Mouse (Mus musculus) liver, embryonic 15.5 days (tissue): ENCODE data around the gene Cyp39a1. TPM values are rescaled to one million over a fixed set of nuclear protein-coding genes. Genes with fewer than 3 reads are reported as not detected.

ENCODE experiments used
- ATAC-seq: fragments of 200-750 bp; cut with Nextera tagmentation; 2 replicates; pipeline ENCODE4 v1.8.0; 2017; ENCODE audit warnings: moderate number of reproducible peaks, mild to moderate bottlenecking, moderate library complexity; ENCODE audit not compliant: insufficient read depth
- H3K27ac ChIP-seq: fragments of 300-500 bp; sonication (generic); replicated peaks from 2 replicates; pipeline ENCODE4 v1.5.1; 2015; ENCODE audit warnings: mild to moderate bottlenecking, inconsistent platforms
- H3K27me3 ChIP-seq: fragments of 300-500 bp; sonication (generic); 2 replicates; pipeline ENCODE4 v1.6.1; 2015; ENCODE audit warnings: mild to moderate bottlenecking, inconsistent platforms
- H3K36me3 ChIP-seq: fragments of 300-500 bp; sonication (generic); replicated peaks from 2 replicates; pipeline ENCODE4 v1.6.1; 2015; ENCODE audit warnings: moderate library complexity, mild to moderate bottlenecking, inconsistent platforms
- H3K4me1 ChIP-seq: fragments of 300-500 bp; sonication (generic); replicated peaks from 2 replicates; pipeline ENCODE4 v1.6.1; 2015; ENCODE audit warnings: inconsistent platforms
- H3K4me2 ChIP-seq: fragments of 300-500 bp; sonication (generic); 2 replicates; pipeline ENCODE4 v1.6.1; 2015; ENCODE audit warnings: moderate library complexity, mild to moderate bottlenecking, inconsistent platforms
- H3K4me3 ChIP-seq: fragments of 300-500 bp; sonication (generic); replicated peaks from 2 replicates; pipeline ENCODE4 v1.5.1; 2015; ENCODE audit warnings: mild to moderate bottlenecking, inconsistent platforms
- H3K9ac ChIP-seq: fragments of 300-500 bp; sonication (generic); 2 replicates; pipeline ENCODE4 v1.6.1; 2015; ENCODE audit warnings: moderate library complexity, mild to moderate bottlenecking, inconsistent platforms
- H3K9me3 ChIP-seq: fragments of 300-500 bp; sonication (generic); replicated peaks from 2 replicates; pipeline ENCODE4 v1.6.1; 2016; ENCODE audit warnings: inconsistent platforms
- WGBS: fragments of 180-500 bp; shearing (Covaris S2); methylation state at CpG from one replicate; pipeline ENCODE4 v1.1.7; 2015; ENCODE audit warnings: mixed read lengths; ENCODE audit not compliant: insufficient replicate concordance; 5-methylcytosine and 5-hydroxymethylcytosine counted together
- polyA plus RNA-seq: library from polyadenylated mRNA; unstranded; fragments of >200 nt; fragmentation: Nextera tagmentation; extraction: Ambion mirVana; gene quantifications from 2 replicates; pipeline ENCODE4 v1.2.1, GENCODE M21; 2015

The Cyp39a1 gene
- polyA plus RNA-seq, 1 experiment from 2014 or later: 9.6 TPM

DNA sequence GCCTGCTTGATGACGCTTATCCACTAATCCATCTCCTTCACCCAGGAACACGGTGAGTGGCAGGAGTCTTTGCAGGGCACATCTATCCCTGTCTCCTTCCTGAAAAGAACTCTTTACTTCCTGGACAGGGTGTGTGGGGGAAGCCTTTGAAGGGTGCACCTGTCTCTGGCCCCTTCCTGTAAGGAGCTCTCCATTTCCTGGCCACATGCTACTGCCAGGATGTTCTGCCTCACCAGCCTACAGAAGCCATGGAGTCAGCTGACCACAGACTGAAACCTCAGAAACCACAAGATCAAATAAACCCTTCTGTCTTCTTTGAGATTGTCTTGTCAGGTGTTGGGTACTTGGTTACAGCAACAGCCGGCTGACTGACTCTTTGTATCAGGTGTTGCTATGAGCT lies 22.1 kb upstream of the Cyp39a1 start:
- Histone ChIP-seq H3K36me3 (no peaks in the 10 kb centered on the region), H3K27ac (no peak overlapping the region), H3K4me2 (no peak overlapping the region), H3K9ac (no peak overlapping the region), H3K27me3 (no peaks in the 10 kb centered on the region), H3K9me3 (no peaks in the 10 kb centered on the region), H3K4me3 (no peak overlapping the region), H3K4me1 (0 out of 2 replicates have a peak, but pooled peaks cover 6% of the 10 kb centered on the region)
- ATAC-seq: no peak
- 42% methylated on average over 3 of the region's 3 CpGs for WGBS

- ATAC-seq: no peak
- H3K9ac ChIP-seq: no peak overlapping the region
These were observed 20.3 kb upstream of the Cyp39a1 start for GRCm38 (mm10) chr17:43646925-43647324.

DNA sequence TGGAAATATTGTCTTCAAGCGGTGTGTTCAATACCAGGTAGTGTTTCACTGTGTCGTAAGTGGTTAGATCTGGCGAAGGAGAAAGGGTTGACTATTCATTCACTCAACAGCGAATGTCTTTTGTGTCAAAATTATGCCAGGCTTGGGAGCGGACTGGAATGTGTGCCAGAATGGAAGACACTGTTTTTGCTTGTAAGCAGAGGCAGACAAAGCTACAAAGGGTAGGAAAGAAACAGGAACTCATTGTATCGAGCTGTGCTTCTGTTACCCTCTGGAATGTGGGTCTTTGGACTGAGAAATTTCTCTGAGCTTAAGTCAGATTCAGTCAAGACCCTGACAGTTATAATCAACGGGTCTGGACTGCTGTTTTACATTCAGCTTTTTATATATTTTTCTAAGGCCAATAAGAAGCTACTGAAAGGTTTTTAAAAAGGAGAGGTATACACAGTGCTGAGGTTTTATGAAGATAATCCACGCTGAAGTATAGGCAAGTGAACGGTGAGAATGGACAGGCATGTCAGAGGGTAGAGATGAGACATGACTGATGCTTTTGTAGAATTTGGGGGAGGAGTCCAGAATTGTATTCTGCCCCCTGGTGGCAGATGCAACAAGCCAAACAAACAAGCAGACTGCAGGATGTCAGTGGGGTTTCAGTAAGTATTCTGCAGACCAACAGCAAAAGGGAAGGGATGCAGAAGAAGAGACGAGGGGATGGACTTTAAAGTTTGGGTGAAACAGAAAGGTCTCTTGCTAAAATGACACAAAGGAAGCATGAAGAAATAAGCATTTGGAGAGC lies 17.4 kb upstream of the Cyp39a1 start:
- Histone ChIP-seq H3K4me1 (no peaks in the 10 kb centered on the region), H3K27me3 (no peaks in the 10 kb centered on the region), H3K9me3 (no peaks in the 10 kb centered on the region), H3K4me2 (no peak overlapping the region), H3K9ac (no peak overlapping the region), H3K36me3 (no peaks in the 10 kb centered on the region), H3K27ac (no peak overlapping the region), H3K4me3 (no peak overlapping the region)
- no peak for ATAC-seq
- WGBS: 66% methylated on average over 10 of the region's 10 CpGs

More at GRCm38 (mm10) chr17:43646925-43647324, 20.3 kb upstream of the Cyp39a1 start:
- Histone ChIP-seq H3K27ac (no peak overlapping the region), H3K27me3 (no peaks in the 10 kb centered on the region), H3K4me3 (no peak overlapping the region), H3K4me1 (0 out of 2 replicates have a peak, but pooled peaks cover 6% of the 10 kb centered on the region), H3K36me3 (no peaks in the 10 kb centered on the region), H3K4me2 (no peak overlapping the region), H3K9me3 (no peaks in the 10 kb centered on the region)
- 47% methylated on average over 5 of the region's 5 CpGs for WGBS

- Histone ChIP-seq H3K27me3 (no peaks in the 10 kb centered on the region), H3K4me3 (no peak overlapping the region), H3K9ac (no peak overlapping the region), H3K4me1 (no peaks in the 10 kb centered on the region), H3K9me3 (no peaks in the 10 kb centered on the region), H3K27ac (no peak overlapping the region), H3K4me2 (no peak overlapping the region), H3K36me3 (no peaks in the 10 kb centered on the region)
- 51% methylated on average over 14 of the region's 14 CpGs for WGBS
- no peak for ATAC-seq
These were observed 15.7 kb upstream of the Cyp39a1 start for GRCm38 (mm10) chr17:43651314-43652046.

DNA sequence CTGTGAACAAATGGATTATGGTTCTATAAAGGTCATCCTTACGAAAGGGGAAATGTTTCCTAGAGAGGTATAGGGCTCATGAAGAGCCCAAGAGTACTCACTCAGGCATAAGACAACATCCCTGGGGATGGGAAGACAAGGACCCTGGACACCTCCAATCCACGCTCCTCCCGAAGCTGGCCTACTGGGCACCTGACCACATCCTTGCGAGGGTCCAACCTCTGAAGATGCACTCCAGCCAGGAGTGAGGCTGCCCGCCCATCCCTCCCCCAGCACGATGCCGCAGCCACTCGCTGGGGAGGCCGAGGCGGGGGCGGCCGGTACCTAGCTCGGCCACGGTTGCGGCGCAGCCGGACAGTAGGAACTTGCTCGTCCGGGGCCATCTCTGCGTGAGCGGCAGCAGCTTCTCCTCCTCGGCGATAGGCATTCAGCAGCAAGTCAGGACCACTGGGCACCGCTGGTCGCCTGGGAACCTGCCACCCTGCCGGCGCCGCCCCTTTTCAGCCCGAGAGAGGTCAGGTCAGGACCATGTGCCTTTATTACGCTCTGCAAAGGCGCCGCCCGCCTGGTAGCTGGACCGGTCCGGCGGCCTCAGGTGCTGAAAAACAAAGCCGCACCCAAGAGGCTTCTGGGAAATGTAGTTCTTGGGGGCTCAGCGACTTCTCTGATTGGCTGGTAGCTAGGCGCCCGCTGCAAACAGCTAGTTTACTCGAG lies 492 bp upstream of the Cyp39a1 start, which contains the start of gene Slc25a27:
Slc25a27 (minus strand) TSS at position 639 of the 714 bp plus-strand sequence.
- peak within 1 kb of the TSS; percentile 82 for H3K4me2 ChIP-seq
- H3K9me3 ChIP-seq: no peaks in the 10 kb centered on the region
- H3K27ac ChIP-seq: no peak within 1 kb of the TSS
- peak within 1 kb of the TSS; percentile 63 for H3K4me3 ChIP-seq
- peaks cover 19% of the 10 kb centered on the region; the same call in 1 of the 2 replicates for H3K4me1 ChIP-seq
- no peaks in the 10 kb centered on the region for H3K36me3 ChIP-seq
- ATAC-seq: peak; percentile 86
- 1% methylated on average over 41 of the region's 41 CpGs for WGBS
- H3K9ac ChIP-seq: peak within 1 kb of the TSS; percentile 29
- peaks cover 9% of the 10 kb centered on the region; the same call in 1 of the 2 replicates for H3K27me3 ChIP-seq

DNA sequence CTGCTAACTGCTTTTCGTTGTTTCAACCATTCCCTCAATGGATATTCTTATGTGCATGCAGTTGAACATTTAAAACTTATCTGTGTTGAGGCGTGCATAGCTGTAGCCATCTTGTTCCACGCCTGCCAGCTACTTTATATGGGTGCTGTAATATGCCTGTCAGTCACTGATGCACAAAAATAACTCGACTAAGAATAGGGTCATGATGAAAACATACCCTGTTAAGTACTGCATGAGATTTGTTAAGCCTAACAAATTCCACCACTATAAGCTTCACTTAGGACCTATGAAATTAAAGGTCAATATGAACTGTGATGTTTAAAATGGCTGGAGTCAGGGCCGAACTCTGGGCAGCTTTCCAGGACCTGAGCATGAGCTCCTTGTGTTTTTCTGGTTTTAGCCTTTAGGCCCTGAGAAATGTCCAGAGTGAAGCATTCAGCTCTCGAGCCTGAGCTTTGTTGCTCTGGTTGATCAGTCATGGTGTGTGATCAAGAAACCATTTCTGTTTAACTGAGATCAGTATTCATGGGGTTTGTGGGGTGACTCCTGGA lies 2.0 kb downstream of the Cyp39a1 start:
- WGBS: 57% methylated on average over 6 of the region's 6 CpGs
- ATAC-seq: no peak
- Histone ChIP-seq H3K27me3 (peaks cover 9% of the 10 kb centered on the region; the same call in 1 of the 2 replicates), H3K4me1 (peaks cover 19% of the 10 kb centered on the region; the same call in 1 of the 2 replicates), H3K9me3 (no peaks in the 10 kb centered on the region), H3K27ac (no peak overlapping the region), H3K4me3 (0 out of 2 replicates have a peak overlapping the region, but pooled peaks have one; percentile 1), H3K9ac (no peak overlapping the region), H3K4me2 (0 out of 2 replicates have a peak overlapping the region, but pooled peaks have one; percentile 30), H3K36me3 (no peaks in the 10 kb centered on the region)

- ATAC-seq: no peak
- 54% methylated on average over 4 of the region's 4 CpGs for WGBS
- Histone ChIP-seq H3K4me1 (peaks cover 17% of the 10 kb centered on the region), H3K27ac (0 out of 2 replicates have a peak overlapping the region, but pooled peaks have one; percentile 33), H3K4me2 (no peak overlapping the region), H3K9me3 (no peaks in the 10 kb centered on the region), H3K4me3 (no peak overlapping the region), H3K36me3 (no peaks in the 10 kb centered on the region), H3K9ac (no peak overlapping the region), H3K27me3 (peaks cover 2% of the 10 kb centered on the region; the same call in 1 of the 2 replicates)
These were observed 4.7 kb downstream of the Cyp39a1 start for GRCm38 (mm10) chr17:43671907-43672306.

GRCm38 (mm10) chr17:43675228-43675627 lies 8.0 kb downstream of the Cyp39a1 start:
- Histone ChIP-seq H3K27me3 (no peaks in the 10 kb centered on the region), H3K27ac (no peak overlapping the region), H3K4me2 (no peak overlapping the region), H3K36me3 (no peaks in the 10 kb centered on the region), H3K9ac (no peak overlapping the region), H3K4me3 (no peak overlapping the region), H3K4me1 (peaks cover 13% of the 10 kb centered on the region; the same call in 1 of the 2 replicates), H3K9me3 (no peaks in the 10 kb centered on the region)
- WGBS: 60% methylated on average over 1 of the region's 1 CpGs
- ATAC-seq: no peak

GRCm38 (mm10) chr17:43676241-43676640 lies 9.0 kb downstream of the Cyp39a1 start:
- Histone ChIP-seq H3K36me3 (0 out of 2 replicates have a peak, but pooled peaks cover 3% of the 10 kb centered on the region), H3K9ac (no peak overlapping the region), H3K4me2 (no peak overlapping the region), H3K27ac (no peak overlapping the region), H3K4me3 (no peak overlapping the region), H3K9me3 (no peaks in the 10 kb centered on the region), H3K27me3 (no peaks in the 10 kb centered on the region), H3K4me1 (peaks cover 6% of the 10 kb centered on the region; the same call in 1 of the 2 replicates)
- ATAC-seq: no peak
- WGBS: 49% methylated on average over 1 of the region's 1 CpGs

GRCm38 (mm10) chr17:43677317-43677716 lies 10.1 kb downstream of the Cyp39a1 start:
- H3K27ac ChIP-seq: no peak overlapping the region
- H3K9me3 ChIP-seq: no peaks in the 10 kb centered on the region
- 67% methylated on average over 1 of the region's 1 CpGs for WGBS
- H3K9ac ChIP-seq: no peak overlapping the region
- H3K4me1 ChIP-seq: peaks cover 5% of the 10 kb centered on the region; the same call in 1 of the 2 replicates
- no peak overlapping the region for H3K4me2 ChIP-seq
- H3K36me3 ChIP-seq: 0 out of 2 replicates have a peak, but pooled peaks cover 3% of the 10 kb centered on the region
- ATAC-seq: no peak
- no peak overlapping the region for H3K4me3 ChIP-seq
- no peaks in the 10 kb centered on the region for H3K27me3 ChIP-seq
